Mouse (Mus musculus) layer of hippocampus, postnatal 10 days (tissue): ENCODE data around the gene Rbms2. TPM values are rescaled to one million over a fixed set of nuclear protein-coding genes. Genes with fewer than 3 reads are reported as not detected.
A peak's percentile ranks its signal among the peaks of the same experiment; 100 is the strongest.

ENCODE experiments used
- DNase-seq, 2 experiments: peaks; one replicate each; pipeline ENCODE4 v3.0.0; 2021; ENCODE audit warnings: low spot score in 2 of 2
- total RNA-seq, 2 experiments: library from RNA; stranded (reverse); gene quantifications; 2 replicates each; pipeline ENCODE4 v1.2.3; 2021

Rbms2 gene
- total RNA-seq, 2 experiments from 2014 or later: 11.3 to 16.1 TPM

DNA sequence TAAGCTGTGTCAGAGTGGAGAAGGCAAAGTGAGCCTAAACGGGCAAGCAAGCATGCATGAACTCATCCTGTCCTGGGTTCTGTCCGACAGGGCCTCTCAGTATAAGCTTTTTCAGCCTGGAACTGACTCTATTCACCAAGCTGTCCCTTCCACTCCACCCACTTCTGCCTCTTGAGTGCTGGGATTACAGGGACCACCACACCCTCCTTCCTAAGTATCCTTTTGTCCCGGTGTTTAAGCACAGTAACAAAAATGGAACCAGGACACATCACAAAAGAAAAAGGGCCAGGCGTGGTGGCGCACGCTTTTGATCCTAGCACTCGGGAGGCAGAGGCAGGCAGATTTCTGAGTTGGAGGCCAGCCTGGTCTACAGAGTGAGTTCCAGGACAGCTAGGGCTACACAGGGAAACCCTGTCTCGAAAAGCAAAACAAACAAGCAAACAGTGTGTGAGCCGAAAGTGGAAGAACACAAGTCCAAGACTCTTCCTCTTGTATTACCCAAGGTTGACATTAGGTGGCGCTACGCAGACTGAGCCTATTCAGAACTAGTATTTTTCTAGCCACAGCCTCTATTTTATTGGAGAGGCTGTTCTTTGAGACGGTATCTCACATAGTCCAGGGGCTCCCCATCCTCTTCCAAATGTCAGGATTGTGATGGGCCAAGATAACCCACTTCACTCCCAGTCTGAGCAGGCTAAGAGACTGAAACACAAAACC, 39.7 kb downstream of the Rbms2 start:
- DNase-seq: peak; percentile 47 to 50

DNA sequence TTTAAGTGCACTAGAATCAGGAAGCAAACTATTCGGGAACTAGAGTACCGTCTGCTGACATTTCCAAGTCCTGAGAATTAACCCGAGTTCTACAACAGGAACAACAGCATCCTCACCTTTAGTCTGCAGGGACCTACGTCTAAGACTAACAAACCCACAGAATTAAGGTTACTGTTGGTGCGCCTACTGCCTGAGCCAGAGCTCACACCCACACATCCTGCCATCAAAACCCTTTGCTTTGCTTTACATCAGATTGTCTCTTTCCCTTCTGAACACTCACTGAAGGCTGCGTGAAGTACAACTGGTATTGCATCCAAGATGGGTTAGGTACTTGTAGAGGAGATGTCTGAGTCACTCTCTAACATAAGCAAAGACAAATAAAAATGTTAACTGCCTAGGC, 44.7 kb downstream of the Rbms2 start:
- DNase-seq: no peak

DNA sequence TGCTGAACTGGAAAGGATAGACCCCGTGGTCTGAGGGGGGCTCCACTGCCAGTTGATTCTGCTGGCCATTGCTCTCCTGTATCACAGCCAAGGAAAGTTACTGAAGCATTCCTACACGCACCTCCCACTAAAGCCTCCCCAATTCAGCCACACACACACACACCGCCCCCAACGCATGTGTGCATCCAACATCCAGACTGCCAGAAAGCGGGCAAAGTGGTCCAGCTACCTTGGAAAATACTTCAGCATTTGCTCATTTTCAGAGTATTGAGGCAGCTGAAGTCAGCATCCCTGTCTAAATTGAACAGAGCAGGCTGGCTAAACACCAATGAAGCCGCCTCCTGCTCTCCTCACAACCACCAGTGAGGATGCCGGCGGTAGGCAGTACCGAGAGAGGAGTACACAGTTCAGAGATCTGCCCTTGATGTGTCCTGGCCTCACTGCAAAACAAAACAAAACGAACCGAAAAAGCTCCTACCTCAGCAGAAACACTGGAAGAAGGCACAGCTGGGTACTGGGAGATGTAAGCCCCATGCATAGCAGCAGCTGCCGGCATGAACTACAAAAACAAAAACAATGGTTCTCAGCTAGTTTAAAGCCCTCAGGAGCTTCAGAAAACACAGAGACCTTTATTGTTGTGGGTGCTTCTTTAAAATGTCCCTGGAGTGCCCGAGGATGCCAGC, 46.3 kb downstream of the Rbms2 start:
- DNase-seq: peak in 1 of 2 experiments; percentile 28

DNA sequence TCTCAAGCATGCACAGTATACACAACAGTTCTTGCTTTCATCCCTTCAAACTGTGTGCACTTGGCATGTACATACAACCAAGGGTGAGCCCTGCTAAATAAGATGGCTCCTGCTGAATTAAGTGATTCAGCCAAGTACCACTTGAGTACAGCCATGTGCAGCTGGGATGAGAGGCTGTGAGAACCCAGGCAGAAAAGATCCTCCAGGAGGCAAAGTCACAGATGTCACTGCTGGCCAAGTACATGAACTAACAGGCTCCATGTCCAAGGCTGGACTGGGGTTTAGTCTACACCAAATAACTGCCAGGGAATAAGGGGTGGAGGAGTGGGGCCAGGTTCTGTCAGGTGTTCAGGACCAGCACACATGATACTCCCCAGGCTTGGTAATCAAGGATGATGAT, 48.3 kb downstream of the Rbms2 start:
- no peak for DNase-seq

DNA sequence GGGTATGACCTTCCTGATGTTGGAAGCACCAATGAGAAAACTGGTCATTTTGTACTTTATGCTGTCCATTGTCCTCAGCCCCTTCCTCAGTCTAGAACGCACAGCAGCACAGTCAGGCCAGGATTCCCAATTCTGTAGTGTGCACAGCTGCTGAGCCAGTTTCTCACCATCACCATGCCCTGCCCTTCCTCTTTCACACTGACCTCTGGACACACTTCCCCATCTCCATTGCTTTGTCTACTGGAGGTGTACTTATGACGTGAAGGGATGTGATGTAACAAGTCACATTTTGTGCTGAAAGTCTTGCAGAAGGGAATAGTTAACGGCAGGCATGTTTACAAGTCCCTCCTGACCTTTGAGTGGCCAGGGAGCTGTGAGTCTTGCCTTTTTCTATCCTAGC, 48.8 kb downstream of the Rbms2 start:
- no peak for DNase-seq

DNA sequence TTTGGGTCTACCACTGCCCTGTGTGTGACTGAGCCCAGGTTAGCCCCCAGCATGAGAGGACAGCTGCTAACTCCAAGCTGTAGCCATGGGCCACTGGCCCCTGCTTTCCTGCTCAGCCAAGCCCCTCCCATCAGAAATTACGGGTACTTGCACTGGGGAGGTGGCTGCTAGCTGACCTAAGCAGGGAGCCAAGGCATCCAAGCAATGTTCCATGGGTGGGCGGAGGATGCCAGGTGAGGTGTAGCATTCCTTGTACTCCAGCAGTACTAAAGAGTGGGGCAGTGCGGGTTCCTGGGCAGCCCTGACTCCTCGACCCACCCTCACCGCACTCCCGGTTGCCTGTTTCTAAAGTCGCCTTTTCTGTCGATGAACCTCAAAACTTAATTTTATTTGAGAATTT, 52.0 kb downstream of the Rbms2 start:
- DNase-seq: no peak

DNA sequence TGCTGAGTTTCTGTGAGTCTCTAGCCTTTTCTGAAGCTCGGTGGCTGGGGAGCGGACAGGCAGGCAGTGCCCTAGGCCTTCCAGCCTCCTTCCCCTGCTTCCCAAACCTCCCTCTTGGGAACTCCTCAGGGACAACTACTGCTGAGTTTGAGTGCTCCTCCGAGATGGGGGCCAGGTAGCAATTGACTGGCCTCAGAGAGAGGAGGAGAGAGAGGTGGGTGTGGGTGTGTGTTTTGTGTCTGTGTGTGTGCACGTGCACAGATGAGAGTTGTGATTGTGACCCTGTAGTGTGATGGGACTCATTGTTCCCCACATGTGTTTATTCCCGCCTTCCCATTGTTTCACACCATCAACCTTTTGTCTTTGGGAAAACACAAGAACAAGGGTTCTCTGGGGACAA, 52.6 kb downstream of the Rbms2 start:
- no peak for DNase-seq

DNA sequence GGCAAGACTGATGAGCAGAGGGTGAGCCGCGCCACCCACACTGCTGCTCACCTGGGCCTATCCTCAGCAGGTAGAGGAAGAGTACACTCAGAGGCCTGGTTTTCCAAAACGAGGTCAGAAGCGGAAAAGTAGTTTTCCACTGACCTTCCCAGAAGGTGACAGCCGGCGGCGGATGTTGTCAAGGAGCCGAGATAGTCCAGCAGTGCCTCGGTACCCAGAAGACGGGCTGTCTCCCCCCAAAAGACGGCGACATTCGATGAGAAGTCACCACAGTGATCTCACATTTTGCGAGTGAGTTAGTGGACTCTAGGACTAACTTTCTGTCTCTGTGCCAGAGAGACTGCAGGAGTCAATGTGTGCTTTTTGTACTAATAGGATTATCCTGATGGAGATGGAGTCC, 54.1 kb downstream of the Rbms2 start:
- no peak for DNase-seq

DNA sequence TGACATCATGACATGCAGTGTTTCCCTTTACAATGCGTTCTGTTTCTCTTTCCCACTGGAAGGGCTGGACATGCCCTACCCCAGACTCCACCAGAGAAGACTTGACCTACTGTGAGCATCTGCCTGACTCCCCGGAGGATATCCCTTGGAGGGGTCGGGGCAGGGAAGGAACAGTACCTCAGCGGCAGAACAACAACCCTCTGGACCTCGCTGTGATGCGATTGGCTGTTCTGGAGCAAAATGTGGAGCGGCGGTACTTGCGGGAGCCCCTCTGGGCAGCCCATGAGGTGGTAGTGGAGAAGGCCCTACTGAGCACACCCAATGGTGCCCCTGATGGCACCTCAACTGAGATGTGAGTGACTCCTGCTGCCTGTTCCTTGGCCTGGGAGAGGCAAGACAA, 55.3 kb downstream of the Rbms2 start:
- no peak for DNase-seq

DNA sequence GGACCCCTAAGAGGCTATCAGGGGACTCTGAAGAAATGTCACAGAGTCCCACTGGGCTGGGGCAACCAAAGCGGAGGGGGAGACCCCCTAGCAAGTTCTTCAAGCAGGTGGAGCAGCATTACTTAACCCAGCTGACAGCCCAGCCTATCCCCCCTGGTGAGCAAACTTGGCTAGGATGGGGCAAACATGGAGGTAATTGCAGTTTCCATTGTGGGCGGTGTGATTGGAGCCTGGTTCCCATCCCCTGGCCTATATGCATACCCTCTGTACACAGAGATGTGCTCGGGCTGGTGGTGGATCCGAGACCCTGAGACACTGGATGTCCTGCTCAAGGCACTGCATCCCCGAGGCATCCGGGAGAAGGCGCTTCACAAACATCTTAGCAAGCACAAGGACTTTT, 56.3 kb downstream of the Rbms2 start:
- DNase-seq: no peak

DNA sequence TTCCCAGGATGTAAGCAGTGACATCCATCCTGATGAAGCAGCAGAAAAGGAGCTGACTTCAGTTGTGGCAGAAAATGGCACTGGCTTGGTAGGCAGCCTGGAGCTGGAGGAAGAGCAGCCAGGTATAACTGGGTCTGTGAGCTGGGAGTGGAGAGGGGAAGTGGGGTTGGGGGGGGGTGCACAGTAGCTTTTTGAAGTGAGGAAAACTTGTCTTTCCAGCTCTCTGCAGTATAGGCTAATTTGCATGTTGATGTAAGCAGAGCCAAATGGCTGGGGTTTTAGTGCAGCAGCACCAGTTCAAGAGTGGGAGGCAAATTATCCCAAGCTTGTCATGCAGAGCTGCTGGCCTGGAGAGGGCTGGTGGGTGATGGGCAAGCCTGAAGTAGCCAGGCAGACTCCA, 68.9 kb downstream of the Rbms2 start:
- DNase-seq: no peak

DNA sequence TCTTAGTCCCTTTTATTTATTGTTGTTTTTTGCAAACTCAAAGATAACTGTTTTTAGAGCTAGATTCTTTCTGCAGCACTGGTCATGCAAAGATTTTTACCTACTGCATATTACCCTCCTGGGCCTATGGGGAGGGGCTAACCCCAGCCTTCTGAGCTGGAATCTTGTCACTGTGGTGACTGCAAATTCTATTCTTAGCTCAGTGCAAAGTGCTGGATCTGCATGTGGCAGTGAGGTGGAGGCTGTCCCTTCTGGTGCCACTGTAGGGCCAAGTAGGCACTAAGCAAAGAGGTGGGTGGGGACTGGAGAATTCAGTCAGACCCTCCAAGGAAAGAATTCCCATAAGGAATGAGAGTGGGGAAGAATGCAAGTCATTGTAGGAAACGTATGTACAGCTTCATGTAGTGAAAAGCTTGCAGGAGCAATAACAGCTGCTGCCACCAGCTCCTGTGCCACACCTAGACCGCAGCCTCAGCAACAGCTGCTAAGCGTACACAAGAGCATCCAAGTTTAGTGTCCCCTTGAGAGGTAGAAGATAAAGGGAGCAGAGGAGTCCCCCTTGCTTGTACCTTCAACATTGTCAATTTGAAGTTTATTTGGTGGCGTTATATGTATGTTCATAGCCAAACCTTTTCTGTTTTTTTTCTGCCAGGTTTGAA, 69.9 kb downstream of the Rbms2 start:
- no peak for DNase-seq

DNA sequence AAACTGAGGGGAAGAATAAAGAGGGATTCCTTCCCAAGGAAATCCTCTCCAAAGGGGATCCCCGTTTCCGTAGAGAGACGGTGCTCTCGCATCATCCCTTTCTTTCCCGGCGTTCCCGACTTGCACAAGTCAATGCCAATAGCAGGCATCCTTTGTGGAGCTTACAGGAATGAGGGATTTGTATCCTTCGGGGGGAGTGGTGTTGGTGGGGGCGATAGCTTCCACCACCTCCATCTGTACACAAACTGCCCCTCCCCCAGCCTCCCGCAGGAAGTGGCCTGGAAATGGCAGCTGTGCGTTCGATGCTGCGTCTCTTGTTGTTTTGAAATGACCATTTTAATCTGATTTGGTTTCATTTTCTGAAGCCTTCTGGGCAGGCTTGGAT, 82.5 kb downstream of the Rbms2 start:
- peak; percentile 57 to 73 for DNase-seq

DNA sequence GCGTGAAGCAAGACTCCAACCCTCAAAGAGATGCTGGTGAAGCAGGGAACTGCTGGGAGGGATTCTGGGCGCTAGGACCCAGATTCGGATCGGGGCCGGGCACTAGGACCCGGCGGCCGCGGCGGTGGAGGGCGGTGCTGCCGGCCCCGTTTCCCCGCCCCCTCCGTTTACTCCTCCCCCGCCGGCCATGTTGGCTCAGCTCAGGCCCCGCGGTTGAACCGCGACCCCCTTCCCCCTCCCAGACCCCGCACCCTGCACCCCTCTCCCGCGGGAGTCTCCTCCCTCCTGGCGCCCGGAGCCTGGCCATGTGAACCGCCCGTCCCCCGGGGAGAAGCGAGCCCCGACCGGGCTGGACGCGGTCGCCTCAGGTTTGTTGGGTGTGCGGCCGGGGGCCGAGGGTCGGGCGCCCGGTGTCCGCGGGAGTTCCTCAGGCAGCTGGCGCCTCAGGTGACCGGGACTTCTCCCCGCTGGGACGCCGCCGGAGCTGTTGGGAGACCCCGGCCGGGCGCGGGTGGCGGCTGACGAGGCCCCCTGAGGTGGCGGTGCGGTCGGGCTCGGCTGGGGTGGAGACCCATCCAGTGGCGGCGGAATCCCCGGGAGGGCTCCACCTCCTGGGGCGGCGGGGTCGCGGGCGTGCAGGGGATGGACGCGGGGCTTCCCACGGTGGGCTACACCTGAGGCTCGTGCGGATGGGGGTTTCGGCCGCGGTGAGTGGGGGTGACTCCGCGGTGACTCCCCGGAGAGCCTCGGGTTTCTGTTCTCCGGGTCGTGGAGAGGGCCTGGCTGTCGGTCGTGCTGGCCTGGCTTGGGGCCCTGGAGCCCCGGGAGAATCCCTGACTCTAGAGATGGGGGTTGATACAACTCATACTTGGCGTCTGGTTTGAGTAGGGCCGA, 83.2 kb downstream of the Rbms2 start:
- DNase-seq: peak; percentile 78 to 88

DNA sequence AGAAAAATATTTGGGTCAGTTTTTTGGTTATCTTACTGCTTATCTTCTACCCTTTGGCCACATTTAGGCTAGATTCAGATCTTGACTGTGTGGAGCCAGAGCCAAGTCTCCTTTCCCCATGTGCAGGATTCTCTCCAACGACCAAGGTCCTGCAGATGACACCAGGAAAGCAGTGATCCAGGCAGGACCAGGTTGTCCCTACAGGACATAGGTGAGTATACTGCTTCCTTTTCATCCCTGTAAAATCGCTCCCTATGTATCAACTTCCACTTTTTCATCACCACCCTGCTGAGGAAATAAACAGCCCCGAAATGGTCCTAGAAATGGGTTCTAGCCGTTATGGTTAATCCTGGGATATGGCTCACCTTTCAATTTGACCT, 83.8 kb downstream of the Rbms2 start:
- DNase-seq: no peak

DNA sequence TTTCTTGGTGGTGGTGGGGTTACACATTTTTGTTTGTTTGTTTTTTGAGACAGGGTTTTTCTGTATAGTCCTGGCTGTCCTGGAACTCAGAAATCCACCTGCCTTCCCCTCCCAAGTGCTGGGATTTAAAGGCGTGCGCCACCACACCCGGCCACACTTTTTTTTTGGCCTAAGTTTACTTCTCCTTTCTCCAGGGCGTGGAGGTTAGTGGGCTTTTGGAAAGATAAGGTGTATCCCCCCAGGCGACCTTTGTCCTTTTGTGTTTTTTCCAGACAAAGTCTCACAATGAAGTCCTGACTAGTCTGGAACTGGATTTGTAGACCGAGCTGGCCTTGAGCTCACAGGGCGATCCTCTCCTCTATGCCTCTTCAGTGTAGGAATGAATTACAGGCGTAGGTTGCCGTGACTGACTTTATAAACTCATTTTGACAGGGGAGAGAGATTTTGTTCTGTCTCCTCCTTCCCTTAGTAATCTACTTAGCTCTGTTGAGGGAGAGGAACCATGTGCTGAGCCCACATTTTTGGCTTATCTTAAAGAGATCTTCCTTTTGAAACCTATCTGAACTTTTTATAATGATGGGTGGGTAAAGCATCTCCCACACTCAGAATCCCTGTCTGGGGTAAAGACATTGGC, 85.0 kb downstream of the Rbms2 start:
- DNase-seq: no peak

DNA sequence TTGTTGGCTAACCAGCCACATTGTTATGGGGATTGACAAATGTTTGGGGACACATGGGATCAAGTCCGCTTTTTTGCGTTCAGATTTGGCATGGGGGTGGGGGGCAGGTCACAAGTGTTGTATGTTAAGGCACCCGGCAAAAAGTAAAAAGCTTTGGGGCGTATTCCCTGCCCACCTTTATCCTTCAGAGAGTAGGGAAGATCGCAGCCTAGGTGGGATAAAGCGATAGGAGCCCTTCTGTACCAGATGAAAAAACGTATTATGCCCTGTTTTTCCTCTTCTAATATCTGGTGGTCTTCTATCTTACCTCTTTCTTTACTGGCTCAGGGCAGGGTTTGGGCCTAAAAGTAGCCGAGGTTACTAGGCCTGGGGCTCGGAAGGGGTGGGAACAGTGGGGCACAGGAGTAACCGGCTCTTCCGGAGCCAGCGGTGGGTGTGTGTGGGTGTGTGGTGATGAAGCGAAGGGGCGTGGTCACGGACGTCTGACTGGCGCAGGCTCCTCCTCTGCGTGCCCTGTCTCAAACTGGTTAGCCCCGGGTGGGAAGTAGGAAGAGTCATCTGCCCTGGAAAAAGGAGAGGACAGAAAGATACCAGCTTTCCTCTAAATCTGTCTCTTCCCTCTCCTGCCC, 85.6 kb downstream of the Rbms2 start:
- peak; percentile 54 to 60 for DNase-seq

DNA sequence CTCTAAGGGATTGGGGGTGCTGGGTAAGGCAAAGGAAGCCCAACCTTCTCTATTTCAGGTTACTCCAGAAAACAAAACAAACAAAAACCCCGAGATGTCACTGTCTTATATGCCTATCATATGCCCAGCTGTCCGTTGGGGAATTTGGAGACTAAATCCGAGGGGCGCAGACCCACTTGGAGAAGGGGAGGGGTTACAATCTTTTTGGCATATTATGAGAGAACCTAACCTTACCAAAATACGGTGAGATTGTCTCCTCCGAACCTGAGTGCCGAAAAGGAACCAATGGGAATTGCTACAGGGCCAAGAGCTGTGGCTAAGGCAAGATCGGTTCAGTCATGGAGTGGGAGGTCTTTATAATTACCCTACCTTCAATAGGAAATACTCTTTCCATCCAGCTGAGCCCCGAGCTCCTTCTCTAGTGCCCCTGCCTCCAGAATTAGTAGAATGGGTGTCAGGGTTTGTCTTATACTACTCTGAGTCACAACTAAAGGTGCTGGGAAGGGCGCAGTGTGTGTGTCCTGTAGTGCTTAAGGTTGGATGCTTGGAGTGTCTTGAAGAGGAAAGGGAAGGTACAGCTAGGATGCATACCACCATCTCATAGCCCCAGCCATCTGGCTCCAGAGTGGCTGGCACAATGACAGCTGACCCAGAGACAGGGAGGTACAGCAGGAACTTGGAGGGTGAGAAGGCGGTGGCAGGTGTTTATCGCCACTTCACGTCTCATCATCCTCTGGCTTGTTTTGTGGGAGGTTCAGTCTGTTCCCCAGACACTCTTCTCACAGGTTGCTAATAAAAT, 86.4 kb downstream of the Rbms2 start:
- DNase-seq: peak in 1 of 2 experiments; percentile 13
